Mouse (Mus musculus): Measurements from ENCODE around the gene B4galnt1.

GRCm38 (mm10) chr10:127143228-127143627, 21.8 kb upstream of the B4galnt1 start:
- no peak for TF ChIP-seq GATA1 (IDR thresholded peaks at IDR 0.05; ENCODE audit: borderline replicate concordance, low read length)
- TF ChIP-seq FLI1 (IDR thresholded peaks at IDR 0.05; ENCODE audit: low read length): no peak
